Mouse (Mus musculus) v-Abl transformed pro-B cells (cell line): ENCODE results near the gene AY358078.
"Not testable (repeated sequence)": the region's sequence is repeated elsewhere in the genome, so short reads cannot be mapped to it uniquely, and the experiment has no call there.

ENCODE experiments used
- in situ Hi-C, 2 experiments: fragments of 400-800 bp; cut with MboI; formaldehyde crosslinking; loops; one replicate each; pipeline ENCODE4 v1.15.1; 2025; ENCODE audit not compliant: unreplicated experiment in 2 of 2

The AY358078 gene

DNA sequence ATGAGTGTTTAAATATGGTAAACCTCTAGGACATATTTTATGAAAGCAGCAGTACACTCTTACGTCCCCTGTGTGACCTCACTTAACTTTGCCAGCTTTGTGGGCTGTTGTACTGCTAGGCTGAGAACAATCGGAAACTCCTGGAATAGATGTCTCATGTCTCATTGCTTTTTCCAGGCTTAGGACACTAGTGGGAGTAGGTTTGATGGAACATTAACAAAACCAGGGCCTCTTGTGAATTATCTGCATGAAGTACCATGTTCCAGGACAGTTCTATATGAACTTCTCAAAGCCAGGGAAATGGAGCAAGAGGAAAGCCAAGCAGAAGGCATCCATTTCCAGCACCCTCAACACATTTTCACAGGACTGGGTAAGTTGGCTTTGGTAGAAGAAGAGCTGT, at the start of gene AY358078:
Gene AY358078, plus strand, starts transcription at position 301 of the 400 bp plus-strand sequence.
- in situ Hi-C loops, result no loop called here

DNA sequence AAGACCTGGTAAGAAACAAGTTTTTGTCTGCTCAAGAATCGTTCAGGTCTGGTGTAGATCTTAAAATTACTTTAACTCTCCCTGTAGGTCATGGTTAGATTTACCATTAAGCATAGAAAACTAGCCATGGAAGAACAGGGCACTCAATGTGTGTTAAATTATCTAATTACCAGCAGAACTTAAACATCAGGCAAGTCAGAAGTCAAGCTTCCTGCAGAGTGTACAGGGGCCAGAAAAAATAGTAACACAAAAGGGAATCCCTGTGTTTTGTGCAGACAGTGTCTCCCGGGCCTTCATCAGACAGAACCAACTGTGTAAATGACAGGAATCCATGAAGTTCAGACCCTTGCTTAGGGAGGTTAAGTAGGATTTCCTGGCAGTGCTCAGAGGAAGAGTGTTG, 43.9 kb upstream of the AY358078 start:
- in situ Hi-C loops, result loop anchor here in 1 of 2 experiments (25.0 kb wide), 3 partner anchors 106 to 581 kb away; partner anchors contain the start of genes Ear6, Sall2, Tmem253 and Zfp219

DNA sequence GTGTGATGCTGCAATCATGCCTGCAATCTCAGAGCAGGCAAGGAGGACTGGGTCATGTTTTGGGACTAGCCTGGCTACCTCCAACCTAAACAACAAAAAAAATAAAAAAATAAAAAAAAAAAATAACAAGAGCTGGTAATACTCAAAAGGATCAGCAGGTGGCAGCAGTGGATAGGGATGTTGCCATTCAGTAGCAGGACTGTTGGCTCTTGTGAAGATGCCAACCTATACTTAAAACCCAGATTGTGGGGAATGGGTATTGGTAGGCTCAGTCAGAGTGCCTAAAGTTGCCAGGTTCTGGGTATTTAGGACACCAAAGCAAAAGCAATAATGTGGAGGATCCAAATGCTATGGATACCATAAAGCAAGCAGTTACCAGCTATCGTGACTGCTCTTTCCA, 28.5 kb upstream of the AY358078 start:
- in situ Hi-C loops, result loop anchor here (5.0 to 25.0 kb wide), 6 partner anchors 86 to 674 kb away; partner anchors contain the start of genes Ear6 (in 1 of the 2), Sall2 (in 1 of the 2), Tmem253 (in 1 of the 2) and Zfp219 (in 1 of the 2)

DNA sequence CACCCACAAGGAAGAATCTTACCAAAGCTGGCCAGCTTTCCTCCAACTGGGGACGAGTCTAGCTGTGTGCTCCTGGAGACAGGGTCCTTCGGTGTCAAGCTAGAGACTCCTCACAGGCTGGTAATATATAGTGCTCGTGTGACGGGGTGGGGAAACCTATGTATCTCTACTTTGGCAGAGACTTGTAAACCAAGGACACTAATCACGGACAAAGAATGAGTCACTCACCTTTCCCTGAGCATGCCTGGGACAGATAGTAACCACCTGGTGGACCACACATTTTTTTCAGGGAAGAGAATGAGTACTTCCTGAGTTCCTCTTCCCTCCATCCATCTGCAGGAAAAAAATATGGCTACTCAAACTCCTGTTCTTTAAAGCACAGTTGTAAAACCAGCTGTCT, 26.4 kb upstream of the AY358078 start, which contains the start of gene Ang4:
Gene Ang4, minus strand, starts transcription at position 101 of the 400 bp plus-strand sequence.
- in situ Hi-C loops, result loop anchor here (5.0 to 25.0 kb wide), 6 partner anchors 84 to 676 kb away; partner anchors contain the start of genes Ear6 (in 1 of the 2), Sall2 (in 1 of the 2), Tmem253 (in 1 of the 2) and Zfp219 (in 1 of the 2)

GRCm38 (mm10) chr14:51777791-51778190, 22.1 kb upstream of the AY358078 start:
- in situ Hi-C loops, result loop anchor here in 1 of 2 experiments (10.0 kb wide), 1 partner anchor 557 kb away; no protein-coding TSS in a partner anchor

DNA sequence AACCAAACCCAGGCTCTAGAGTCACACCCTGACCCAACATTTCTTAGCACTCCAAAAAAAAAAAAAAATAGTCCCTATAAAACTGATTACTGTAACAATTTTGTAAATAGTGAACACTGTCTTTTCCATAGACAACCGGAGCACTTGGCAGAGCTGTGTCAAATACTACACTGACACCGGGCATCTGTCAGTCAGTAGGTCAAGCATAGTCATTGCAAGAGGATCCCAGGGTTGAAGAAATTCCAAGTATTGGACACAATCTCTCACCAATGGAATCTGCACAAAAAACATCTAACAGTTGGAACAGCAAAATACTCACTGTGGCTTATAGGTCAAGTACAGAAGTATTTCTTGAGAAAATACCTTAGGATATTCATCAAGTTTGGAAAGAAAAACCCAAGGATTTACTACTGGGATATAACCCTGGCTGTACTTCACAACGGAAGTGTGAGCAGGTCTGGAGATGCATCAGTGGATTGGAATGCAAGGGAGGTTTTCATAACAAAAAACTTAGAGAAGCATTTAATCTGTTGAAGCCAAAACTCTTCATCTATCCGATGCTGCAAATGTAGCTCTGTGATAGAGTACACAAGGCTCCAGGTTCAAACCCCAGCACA, 20.9 kb upstream of the AY358078 start:
- in situ Hi-C loops, result loop anchor here in 1 of 2 experiments (10.0 kb wide), 1 partner anchor 556 kb away; no protein-coding TSS in a partner anchor

- in situ Hi-C loops, result no loop called here
Observed at GRCm38 (mm10) chr14:51786335-51786734, 13.5 kb upstream of the AY358078 start.

DNA sequence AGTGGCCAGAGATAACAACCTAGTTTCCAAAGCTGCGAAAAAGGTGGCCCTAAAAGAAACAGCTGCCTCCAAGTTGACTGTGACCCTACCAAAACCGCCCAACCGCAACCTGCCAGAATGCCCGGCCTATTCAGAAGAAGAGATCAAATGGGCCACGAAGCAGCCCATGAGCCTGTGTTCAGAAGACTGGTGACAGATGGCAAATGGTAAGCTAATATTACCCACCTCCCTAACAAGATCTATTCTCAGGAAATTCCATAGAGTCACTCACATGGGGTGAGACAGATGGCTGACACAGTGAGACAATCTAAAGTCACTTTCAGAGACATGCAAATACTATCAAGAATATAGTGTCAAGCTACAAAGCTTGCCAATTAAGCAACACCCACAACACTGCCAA, 12.8 kb upstream of the AY358078 start:
- in situ Hi-C loops, result no loop called here

DNA sequence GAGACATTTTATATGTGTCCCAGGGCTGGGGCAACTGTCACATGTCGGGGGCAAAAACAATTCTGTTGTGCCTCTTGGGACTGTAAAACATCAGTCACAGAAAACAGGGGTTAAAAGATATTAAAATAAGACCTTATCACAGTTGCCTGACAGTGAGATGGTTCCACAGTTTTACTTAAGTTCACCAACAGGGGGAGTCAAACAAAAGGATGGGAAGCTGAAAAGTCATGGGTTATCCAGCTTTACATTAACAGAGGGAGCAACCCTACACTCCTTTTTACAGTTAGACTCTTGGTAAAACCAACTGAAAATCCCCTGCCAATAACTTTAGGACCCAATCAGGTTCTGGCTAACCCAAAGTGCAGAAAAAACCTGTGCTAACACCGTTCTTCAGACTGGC, 10.7 kb upstream of the AY358078 start:
- in situ Hi-C loops, result no loop called here

DNA sequence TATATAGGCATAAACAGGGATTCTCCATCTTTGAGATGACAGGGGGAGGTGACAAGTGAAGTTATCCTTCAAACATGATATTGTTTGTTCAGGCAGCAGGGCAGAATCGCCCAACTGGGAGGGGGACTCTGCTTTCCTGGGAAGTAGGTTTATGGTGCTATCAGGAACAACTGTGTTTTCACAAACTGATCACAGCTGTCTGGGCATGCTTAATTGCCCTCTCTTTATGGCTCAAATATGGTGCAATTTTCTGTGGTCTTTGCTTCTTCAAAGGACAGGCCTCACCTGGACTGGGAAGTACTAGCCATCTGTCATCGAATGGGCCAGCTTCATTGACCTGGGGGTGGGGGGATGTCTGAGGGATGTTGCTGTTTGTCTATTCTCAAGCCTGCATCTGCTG, 5.7 kb upstream of the AY358078 start:
- in situ Hi-C loops, result no loop called here

- in situ Hi-C loops, result no loop called here
Observed at GRCm38 (mm10) chr14:51826625-51827024, 26.8 kb downstream of the AY358078 start.

DNA sequence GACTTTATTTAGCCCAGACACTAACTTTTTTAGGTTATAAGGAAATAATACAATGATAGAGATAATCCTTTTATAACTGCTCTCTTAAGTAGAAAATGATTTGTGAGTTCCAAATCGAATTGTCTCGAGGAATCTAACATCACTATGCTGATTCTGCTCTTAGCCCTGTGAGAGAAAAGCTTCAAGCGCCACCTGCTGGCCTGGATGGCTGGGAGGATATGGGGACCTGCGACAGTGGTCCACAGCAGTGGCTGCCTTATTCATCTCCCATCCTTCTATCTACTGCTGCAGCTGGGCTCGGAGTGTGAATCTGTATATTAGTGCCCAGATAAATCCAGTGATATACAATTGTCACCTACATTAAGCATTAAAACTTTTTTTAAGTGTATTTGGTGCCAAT, 28.0 kb downstream of the AY358078 start:
- in situ Hi-C loops, result not testable (repeated sequence)

GRCm38 (mm10) chr14:51829188-51829587, 29.3 kb downstream of the AY358078 start:
- in situ Hi-C loops, result no loop called here

- in situ Hi-C loops, result not testable (repeated sequence)
Observed at GRCm38 (mm10) chr14:51838480-51838879, 38.6 kb downstream of the AY358078 start.

- in situ Hi-C loops, result no loop called here
Observed at GRCm38 (mm10) chr14:51842250-51842649, 42.4 kb downstream of the AY358078 start.

DNA sequence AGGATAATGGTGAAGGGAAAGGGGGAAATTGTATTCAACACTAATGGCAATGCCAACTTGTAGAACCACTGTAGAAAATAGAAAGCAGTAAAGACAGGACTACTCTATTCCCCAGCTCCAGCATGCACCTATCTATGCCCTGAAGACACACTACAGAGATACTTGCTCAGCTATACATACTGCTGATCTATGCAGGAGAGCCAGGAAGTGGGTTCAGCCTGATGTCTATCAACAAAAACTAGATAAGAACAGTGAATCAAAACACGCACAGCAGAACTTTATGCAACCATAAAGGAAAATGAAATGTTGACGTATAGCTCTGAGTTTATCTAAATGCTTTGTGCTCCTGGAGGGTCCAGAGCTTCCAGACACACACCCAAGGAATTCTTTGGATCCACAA, 42.9 kb downstream of the AY358078 start:
- in situ Hi-C loops, result no loop called here

- in situ Hi-C loops, result no loop called here
Observed at GRCm38 (mm10) chr14:51843882-51844281, 44.0 kb downstream of the AY358078 start.

DNA sequence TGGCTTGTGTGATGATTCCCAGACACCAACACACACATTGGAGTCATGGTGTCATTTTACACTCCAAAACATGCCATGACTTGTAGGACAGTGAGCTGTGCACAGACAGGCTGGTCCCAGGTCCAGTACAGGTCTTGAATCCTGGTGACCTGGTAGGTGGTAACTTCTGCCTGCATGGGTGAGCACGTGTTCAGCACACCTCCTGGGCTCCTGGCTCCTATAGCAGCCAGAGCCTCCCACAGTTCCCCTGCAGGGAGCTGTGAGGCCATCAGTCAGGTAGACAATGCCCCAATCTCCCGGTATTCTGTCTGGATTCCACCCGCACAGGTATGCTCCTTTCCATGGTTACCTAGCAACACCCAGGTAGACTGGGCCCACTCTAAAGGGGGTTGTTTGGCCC, 46.7 kb downstream of the AY358078 start:
- in situ Hi-C loops, result no loop called here

DNA sequence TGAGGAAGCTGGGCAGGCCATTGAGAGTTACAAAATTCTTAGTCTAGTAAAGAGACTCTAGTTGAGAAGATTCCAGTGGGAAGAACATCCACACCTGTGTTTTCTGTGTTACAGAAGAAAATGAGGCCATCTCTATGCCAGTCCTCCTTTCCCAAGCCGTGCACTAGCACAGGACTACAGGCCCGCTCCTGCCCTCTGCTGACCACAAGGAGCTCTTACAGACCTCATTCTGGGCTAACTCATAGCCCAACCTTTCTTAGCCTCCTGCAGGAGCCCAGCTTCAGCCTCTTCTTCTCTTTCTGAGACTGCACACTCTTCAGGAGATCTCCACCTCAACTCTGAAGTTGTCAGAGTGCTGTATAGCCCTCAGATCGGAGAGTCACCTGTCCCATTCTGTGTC, 51.2 kb downstream of the AY358078 start:
- in situ Hi-C loops, result loop anchor here (25.0 kb wide), 3 partner anchors 89 to 1989 kb away; partner anchors contain the start of genes Ang4 (in 1 of the 2), Eddm3b (in 1 of the 2) and Rnase6 (in 1 of the 2)

GRCm38 (mm10) chr14:51853399-51853798, 53.6 kb downstream of the AY358078 start, which contains the start of gene Ear6:
Gene Ear6, plus strand, starts transcription at chr14:51853699.
- in situ Hi-C loops, result loop anchor here (25.0 kb wide), 3 partner anchors 91 to 1991 kb away; partner anchors contain the start of genes Ang4 (in 1 of the 2), Eddm3b (in 1 of the 2) and Rnase6 (in 1 of the 2)

DNA sequence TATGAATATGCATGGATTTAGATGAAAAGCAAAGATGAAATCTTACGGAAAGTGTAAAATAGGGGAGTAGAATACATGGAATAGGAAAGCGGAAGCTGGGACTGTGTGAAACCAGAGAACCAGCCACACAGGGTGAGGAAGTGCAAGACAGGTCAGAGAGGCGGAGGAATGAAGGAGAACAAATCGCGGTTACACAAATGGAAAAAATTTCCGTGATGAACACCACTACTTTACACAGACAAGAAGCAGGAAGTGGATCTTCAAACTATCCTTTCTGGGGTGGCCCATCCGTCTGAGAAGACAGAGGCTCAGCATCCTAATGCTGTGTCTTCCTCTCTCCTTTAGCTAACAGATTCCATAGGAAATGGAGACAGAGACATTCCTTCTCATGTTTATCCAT, 55.4 kb downstream of the AY358078 start:
- in situ Hi-C loops, result loop anchor here (5.0 to 25.0 kb wide), 4 partner anchors 83 to 1993 kb away; partner anchors contain the start of genes Ang4 (in 2 of the 2), Eddm3b (in 1 of the 2) and Rnase6 (in 1 of the 2)
